Mouse (Mus musculus) forebrain, embryonic 16.5 days (tissue): Measurements from ENCODE around the gene Ankrd9. TPM values are rescaled to one million over a fixed set of nuclear protein-coding genes. Genes with fewer than 3 reads are reported as not detected.

Experiments
- ATAC-seq: fragments of 200-750 bp; cut with Nextera tagmentation; 2 replicates; pipeline ENCODE4 v1.8.0; 2017; ENCODE audit warnings: mild to moderate bottlenecking, moderate library complexity
- H3K27ac ChIP-seq: fragments of 300-500 bp; sonication (generic); 2 replicates; pipeline ENCODE4 v1.5.1; 2014; ENCODE audit warnings: low read length, control low read depth
- H3K27me3 ChIP-seq: fragments of 300-500 bp; sonication (generic); replicated peaks from 2 replicates; pipeline ENCODE4 v1.6.1; 2014; ENCODE audit warnings: low read length; ENCODE audit not compliant: control insufficient read depth, insufficient read depth
- H3K36me3 ChIP-seq: fragments of 300-500 bp; sonication (generic); 2 replicates; pipeline ENCODE4 v1.6.1; 2014; ENCODE audit not compliant: control insufficient read depth, insufficient read depth
- H3K4me1 ChIP-seq: fragments of 300-500 bp; sonication (generic); replicated peaks from 2 replicates; pipeline ENCODE4 v1.6.1; 2014; ENCODE audit warnings: low read length; ENCODE audit not compliant: control insufficient read depth, insufficient read depth
- H3K4me2 ChIP-seq: fragments of 300-500 bp; sonication (generic); 2 replicates; pipeline ENCODE4 v1.6.1; 2014; ENCODE audit warnings: mild to moderate bottlenecking, low read length, control low read depth
- H3K4me3 ChIP-seq: fragments of 300-500 bp; sonication (generic); replicated peaks from 2 replicates; pipeline ENCODE4 v1.5.1; 2014; ENCODE audit warnings: mild to moderate bottlenecking, low read length, control low read depth
- H3K9ac ChIP-seq: fragments of 300-500 bp; sonication (generic); replicated peaks from 2 replicates; pipeline ENCODE4 v1.6.1; 2014; ENCODE audit warnings: low read depth, low read length, control low read depth
- H3K9me3 ChIP-seq: fragments of 300-500 bp; sonication (generic); 2 replicates; pipeline ENCODE4 v1.6.1; 2016; ENCODE audit warnings: low read length; ENCODE audit not compliant: control insufficient read depth
- WGBS: fragments of 180-500 bp; shearing (Covaris S2); extraction: QIAGEN DNeasy Blood & Tissue Kit; methylation state at CpG from one replicate; pipeline ENCODE4 v1.1.7; 2014; 5-methylcytosine and 5-hydroxymethylcytosine counted together
- polyA plus RNA-seq: library from polyadenylated mRNA; unstranded; fragments of >200 nt; fragmentation: Nextera tagmentation; extraction: Ambion mirVana; gene quantifications from 2 replicates; pipeline ENCODE4 v1.2.1, GENCODE M21; 2015

Ankrd9 gene
- polyA plus RNA-seq, 1 experiment from 2014 or later = 6.1 TPM

GRCm38 (mm10) chr12:110939385-110939784 is 39.5 kb downstream of the Ankrd9 start:
- H3K27me3 ChIP-seq = no peaks in the 10 kb centered on the region
- H3K9me3 ChIP-seq = no peaks in the 10 kb centered on the region
- ATAC-seq = no peak
- H3K27ac ChIP-seq = no peak overlapping the region
- H3K4me3 ChIP-seq = no peak overlapping the region
- WGBS = 97% methylated on average over 5 of the region's 5 CpGs
- peaks cover 6% of the 10 kb centered on the region for H3K36me3 ChIP-seq
- no peak overlapping the region for H3K9ac ChIP-seq
- H3K4me1 ChIP-seq = 0 out of 2 replicates have a peak, but pooled peaks cover 2% of the 10 kb centered on the region
- H3K4me2 ChIP-seq = no peak overlapping the region

- Histone ChIP-seq H3K4me3 (no peak overlapping the region), H3K27ac (no peak overlapping the region), H3K36me3 (peaks cover 6% of the 10 kb centered on the region), H3K9ac (no peak overlapping the region), H3K9me3 (no peaks in the 10 kb centered on the region), H3K4me1 (0 out of 2 replicates have a peak, but pooled peaks cover 2% of the 10 kb centered on the region), H3K27me3 (no peaks in the 10 kb centered on the region), H3K4me2 (no peak overlapping the region)
- ATAC-seq = no peak
- 82% methylated on average over 5 of the region's 5 CpGs for WGBS
Observed at GRCm38 (mm10) chr12:110937496-110937895, 41.3 kb downstream of the Ankrd9 start.

GRCm38 (mm10) chr12:110935983-110936620 is 42.7 kb downstream of the Ankrd9 start:
- H3K4me3 ChIP-seq = no peak overlapping the region
- no peaks in the 10 kb centered on the region for H3K27me3 ChIP-seq
- no peak overlapping the region for H3K4me2 ChIP-seq
- H3K27ac ChIP-seq = no peak overlapping the region
- peaks cover 9% of the 10 kb centered on the region for H3K36me3 ChIP-seq
- H3K9me3 ChIP-seq = no peaks in the 10 kb centered on the region
- H3K9ac ChIP-seq = no peak overlapping the region
- H3K4me1 ChIP-seq = 0 out of 2 replicates have a peak, but pooled peaks cover 2% of the 10 kb centered on the region
- WGBS = 50% methylated on average over 9 of the region's 9 CpGs
- ATAC-seq = peak; percentile 86

- no peak overlapping the region for H3K9ac ChIP-seq
- H3K4me2 ChIP-seq = no peak overlapping the region
- 82% methylated on average over 5 of the region's 5 CpGs for WGBS
- 0 out of 2 replicates have a peak, but pooled peaks cover 2% of the 10 kb centered on the region for H3K4me1 ChIP-seq
- no peaks in the 10 kb centered on the region for H3K27me3 ChIP-seq
- ATAC-seq = no peak
- H3K36me3 ChIP-seq = peaks cover 8% of the 10 kb centered on the region
- H3K9me3 ChIP-seq = no peaks in the 10 kb centered on the region
- H3K4me3 ChIP-seq = no peak overlapping the region
- no peak overlapping the region for H3K27ac ChIP-seq
Observed at GRCm38 (mm10) chr12:110932820-110933219, 46.0 kb downstream of the Ankrd9 start.

Other genes starting within 250 kb of the Ankrd9 start
- 30.1 and 30.9 TPM in 2 replicates for gene Wdr20, start 241.1 kb downstream of the Ankrd9 start, polyA plus RNA-seq
- 13.4 and 13.6 TPM in 2 replicates for gene Mok, start 138.1 kb downstream of the Ankrd9 start, polyA plus RNA-seq
- gene Zfp839, start 128.8 kb downstream of the Ankrd9 start, polyA plus RNA-seq = 3.2 and 3.3 TPM in 2 replicates
- gene Cinp, start 89.9 kb downstream of the Ankrd9 start, polyA plus RNA-seq = 76.1 and 87.1 TPM in 2 replicates
- 8.6 and 9.3 TPM in 2 replicates for gene Tecpr2, start 89.8 kb downstream of the Ankrd9 start, polyA plus RNA-seq
- 7.6 and 8.3 TPM in 2 replicates for gene Rcor1, start 60.3 kb upstream of the Ankrd9 start, polyA plus RNA-seq
- 14.0 and 15.8 TPM in 2 replicates for gene Traf3, start 187.3 kb upstream of the Ankrd9 start, polyA plus RNA-seq
- gene 4930595D18Rik, start 205.5 kb upstream of the Ankrd9 start, polyA plus RNA-seq = not detected in 2 replicates